Mouse (Mus musculus): ENCODE measurements around the gene Lacc1.
"Not testable (repeated sequence)": the region's sequence is repeated elsewhere in the genome, so short reads cannot be mapped to it uniquely, and the experiment has no call there.

GRCm38 (mm10) chr14:76990351-76990750 lies 46.4 kb downstream of the Lacc1 start:
- not testable (repeated sequence) for TF ChIP-seq POLR2A (IDR thresholded peaks at IDR 0.05; ENCODE audit: borderline replicate concordance, control insufficient read depth, low read depth, low read length); CTCF (IDR thresholded peaks at IDR 0.05; ENCODE audit: control insufficient read depth, insufficient read depth, low read length)
